Mouse (Mus musculus) MEL (cell line): ENCODE data around the gene Atp6v1b1.

Experiments
- CTCF ChIP-seq, 3 experiments: IDR thresholded peaks in 2 of 3; conservative IDR thresholded peaks in 1 of 3; 2 replicates each; pipeline ENCODE4 v1.5.1; 2011 to 2012; ENCODE audit warnings: low read length in 3 of 3, low read depth in 2 of 3, mild to moderate bottlenecking in 2 of 3, improper control_type of control experiment in 1 of 3, inconsistent platforms in 1 of 3, mixed read lengths in 1 of 3, moderate library complexity in 1 of 3; ENCODE audit not compliant: control insufficient read depth in 1 of 3, insufficient read depth in 1 of 3, poor library complexity in 1 of 3, severe bottlenecking in 1 of 3
- ELF1 ChIP-seq: IDR thresholded peaks from 2 replicates; pipeline ENCODE4 v1.6.1; 2014; ENCODE audit warnings: low read depth, mild to moderate bottlenecking, inconsistent platforms, low read length, improper control_type of control experiment, moderate library complexity
- EP300 ChIP-seq, 2 experiments: IDR thresholded peaks; 2 replicates each; pipeline ENCODE4 v1.6.1; 2011; ENCODE audit warnings: improper control_type of control experiment in 2 of 2, low read length in 2 of 2, low read depth in 1 of 2, mild to moderate bottlenecking in 1 of 2
- MAFK ChIP-seq: IDR thresholded peaks from 2 replicates; pipeline ENCODE4 v1.6.1; 2011; ENCODE audit warnings: low read depth, mild to moderate bottlenecking, low read length, improper control_type of control experiment, borderline replicate concordance
- NELFE ChIP-seq: IDR thresholded peaks from 2 replicates; pipeline ENCODE4 v1.6.1; 2011; ENCODE audit warnings: low read depth, low read length, improper control_type of control experiment
- POLR2A ChIP-seq, 2 experiments: IDR thresholded peaks; 2 replicates each; pipeline ENCODE4 v1.6.1; 2011 to 2012; ENCODE audit warnings: low read length in 2 of 2, mild to moderate bottlenecking in 2 of 2, control low read depth in 1 of 2, improper control_type of control experiment in 1 of 2, low read depth in 1 of 2, moderate library complexity in 1 of 2; ENCODE audit not compliant: control insufficient read depth in 1 of 2, insufficient read depth in 1 of 2, poor library complexity in 1 of 2
- TAL1 ChIP-seq: IDR thresholded peaks from 2 replicates; pipeline ENCODE4 v1.6.1; 2012; ENCODE audit warnings: mild to moderate bottlenecking, inconsistent platforms, low read length, moderate library complexity, mixed read lengths

GRCm38 (mm10) chr6:83796686-83797085 lies 53.9 kb downstream of the Atp6v1b1 start:
- TF ChIP-seq POLR2A (IDR thresholded peaks at IDR 0.05; ENCODE audit: control insufficient read depth in 1 of 2, insufficient read depth in 1 of 2, low read depth in 1 of 2, low read length in 2 of 2, poor library complexity in 1 of 2) = no peak
- no peak for TF ChIP-seq EP300 (IDR thresholded peaks at IDR 0.05; ENCODE audit: low read depth in 1 of 2, low read length in 2 of 2)
- TF ChIP-seq CTCF (IDR thresholded peaks at IDR 0.05 in 2 of 3, conservative IDR thresholded peaks at IDR 0.05 in 1 of 3; ENCODE audit: control insufficient read depth in 1 of 3, insufficient read depth in 1 of 3, low read depth in 2 of 3, low read length in 3 of 3, poor library complexity in 1 of 3, severe bottlenecking in 1 of 3) = no peak
- no peak for TF ChIP-seq NELFE
- TF ChIP-seq MAFK = no peak
- TF ChIP-seq ELF1 = no peak
- no peak for TF ChIP-seq TAL1
